In the genomic region with DNA sequence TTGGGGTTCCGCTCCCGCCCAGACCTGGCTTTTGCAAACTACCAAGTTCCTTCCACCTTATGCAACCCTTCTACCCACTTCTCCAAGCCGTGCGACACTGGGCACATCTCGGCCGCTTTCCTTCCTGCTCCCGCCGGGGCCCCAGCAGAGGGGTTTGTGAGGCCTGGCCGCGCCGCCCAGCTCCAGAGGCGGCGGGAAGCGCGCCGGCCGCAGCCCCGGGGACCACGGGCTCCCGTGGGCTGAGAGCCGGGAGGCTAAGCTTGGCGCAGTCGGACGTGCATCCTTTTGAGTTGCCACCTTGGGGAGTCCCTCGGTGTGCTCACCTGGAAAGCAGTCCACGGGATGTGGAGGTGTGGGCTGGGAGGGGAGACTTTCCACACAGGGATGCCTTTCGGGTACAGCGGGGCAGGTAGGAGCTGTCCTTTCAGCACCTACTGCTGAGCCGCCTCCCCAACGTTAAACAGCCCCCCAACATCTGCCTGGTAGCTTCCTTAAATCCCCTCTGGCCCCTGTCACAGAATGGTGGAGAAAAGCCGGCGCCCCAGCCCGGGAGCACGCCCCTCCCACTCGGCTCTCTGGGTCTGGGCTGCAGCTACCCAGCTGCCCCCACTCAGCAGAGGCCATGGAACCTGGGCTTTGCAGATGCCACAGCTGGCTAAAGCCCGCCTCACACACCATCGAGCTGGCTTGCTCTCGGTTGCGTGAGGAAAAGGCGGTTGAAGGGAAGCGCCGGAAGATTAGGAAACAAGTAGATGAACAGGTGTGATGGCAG, we compare ENCODE assay signal across 8 mouse cellular contexts. TPM values are rescaled to one million over a fixed set of nuclear protein-coding genes. Genes with fewer than 3 reads are reported as not detected.
A peak's percentile ranks its signal among the peaks of the same experiment; 100 is the strongest.
DNase-seq lines count a peak whose midpoint lies in the region; ATAC-seq and TF ChIP-seq lines count a peak whose summit lies in the region.

TSS of gene Hmgn2 (minus strand) at position 501 of the 772 bp plus-strand sequence.

- peak; percentile 51 for DNase-seq in c-Kit-positive CD71-positive TER-119-negative erythroid progenitor cells, embryonic 14.5 days (ENCODE audit: low read depth)
- peak; percentile 19 for DNase-seq in layer of hippocampus, adult 9-11 months
- peak; percentile 62 for DNase-seq in lung, postnatal 10 days
- peak; percentile 25 for DNase-seq in ovary, postnatal 14 days (ENCODE audit: low spot score)
- peak; percentile 48 to 72 for DNase-seq in thymus, postnatal 36 days

- peak within 1 kb of the TSS; percentile 79 for H3K4me3 ChIP-seq in ES-Bruce4 (ENCODE audit: low read depth, low read length)
- peak within 1 kb of the TSS; percentile 52 for H3K4me3 ChIP-seq in forebrain, embryonic 15.5 days

- ATAC-seq in forebrain, embryonic 15.5 days (replicated peaks) = peak; percentile 17
- ATAC-seq in hematopoietic stem cell, adult 5-6 weeks (replicated peaks in 1 of 2; ENCODE audit: insufficient read depth in 1 of 2, low FRiP score in 2 of 2, low TSS enrichment in 1 of 2, low read depth in 1 of 2, poor library complexity in 2 of 2, severe bottlenecking in 2 of 2) = peak; percentile 67 to 74; a peak in 3 of 4 replicates

- H3K9me3 ChIP-seq in ES-Bruce4 (replicated peaks; ENCODE audit: control insufficient read depth, insufficient read depth, low read length, poor library complexity, severe bottlenecking) = no peaks in the 10 kb centered on the region
- H3K9me3 ChIP-seq in forebrain, embryonic 15.5 days = no peaks in the 10 kb centered on the region

- peak within 1 kb of the TSS; percentile 99 for H3K9ac ChIP-seq in ES-Bruce4 (ENCODE audit: low read depth, poor library complexity, severe bottlenecking)
- peak within 1 kb of the TSS; percentile 72 for H3K9ac ChIP-seq in forebrain, embryonic 15.5 days (replicated peaks)

- TF ChIP-seq EP300 in ES-Bruce4 (IDR thresholded peaks at IDR 0.05; ENCODE audit: insufficient read depth, low read depth, low read length) = no peak

- peak within 1 kb of the TSS; percentile 72 for H3K4me2 ChIP-seq in forebrain, embryonic 15.5 days (replicated peaks)

- no peak for TF ChIP-seq POLR2A in ES-Bruce4 (IDR thresholded peaks at IDR 0.05; ENCODE audit: insufficient read depth, low read length)

- peaks cover 2% of the 10 kb centered on the region for H3K4me1 ChIP-seq in ES-Bruce4 (ENCODE audit: control insufficient read depth, insufficient read depth, low read length)
- H3K4me1 ChIP-seq in forebrain, embryonic 15.5 days = peaks cover 54% of the 10 kb centered on the region

- H3K27me3 ChIP-seq in ES-Bruce4 (ENCODE audit: control insufficient read depth, insufficient read depth, low read length, poor library complexity, severe bottlenecking) = no peaks in the 10 kb centered on the region
- no peaks in the 10 kb centered on the region for H3K27me3 ChIP-seq in forebrain, embryonic 15.5 days

- under 1% methylated on average over 42 of the region's 42 CpGs for whole genome bisulfite sequencing in forebrain, embryonic 15.5 days

- no peak for TF ChIP-seq CTCF in ES-Bruce4 (IDR thresholded peaks at IDR 0.05; ENCODE audit: low read depth, low read length)

- peaks cover 23% of the 10 kb centered on the region for H3K36me3 ChIP-seq in ES-Bruce4 (ENCODE audit: control insufficient read depth, insufficient read depth, low read length, poor library complexity, severe bottlenecking)
- peaks cover 24% of the 10 kb centered on the region for H3K36me3 ChIP-seq in forebrain, embryonic 15.5 days

- peak within 1 kb of the TSS; percentile 82 for H3K27ac ChIP-seq in ES-Bruce4 (ENCODE audit: insufficient read depth, low read length)
- peak within 1 kb of the TSS; percentile 100 for H3K27ac ChIP-seq in forebrain, embryonic 15.5 days (replicated peaks)

RNA-seq across cellular contexts. Expression of gene Hmgn2, which starts in this region (rescaled TPM):
- polyA plus RNA-seq in ES-Bruce4 (2011; ENCODE audit: insufficient read depth, insufficient read length, low read depth, missing spikeins) = 253 and 257 TPM in 2 replicates
- 2,070 and 2,100 TPM in 2 replicates for polyA plus RNA-seq in forebrain, embryonic 15.5 days (2015; fragmentation: Nextera tagmentation; extraction: Ambion mirVana)
- 631 and 724 TPM in 2 replicates for total RNA-seq in hematopoietic stem cell, adult 5-6 weeks (2017)

Comparison
In these comparisons a context has a peak if more than half of its experiments do, and no peak if none do; other contexts are left out.
1. Peak in every context shown above with its lines: DNase-seq, ATAC-seq, H3K4me3 ChIP-seq and H3K27ac ChIP-seq.